Mouse (Mus musculus): ENCODE data around the gene Strn4.
A peak's percentile ranks its signal among the peaks of the same experiment; 100 is the strongest.

Gene Strn4

DNA sequence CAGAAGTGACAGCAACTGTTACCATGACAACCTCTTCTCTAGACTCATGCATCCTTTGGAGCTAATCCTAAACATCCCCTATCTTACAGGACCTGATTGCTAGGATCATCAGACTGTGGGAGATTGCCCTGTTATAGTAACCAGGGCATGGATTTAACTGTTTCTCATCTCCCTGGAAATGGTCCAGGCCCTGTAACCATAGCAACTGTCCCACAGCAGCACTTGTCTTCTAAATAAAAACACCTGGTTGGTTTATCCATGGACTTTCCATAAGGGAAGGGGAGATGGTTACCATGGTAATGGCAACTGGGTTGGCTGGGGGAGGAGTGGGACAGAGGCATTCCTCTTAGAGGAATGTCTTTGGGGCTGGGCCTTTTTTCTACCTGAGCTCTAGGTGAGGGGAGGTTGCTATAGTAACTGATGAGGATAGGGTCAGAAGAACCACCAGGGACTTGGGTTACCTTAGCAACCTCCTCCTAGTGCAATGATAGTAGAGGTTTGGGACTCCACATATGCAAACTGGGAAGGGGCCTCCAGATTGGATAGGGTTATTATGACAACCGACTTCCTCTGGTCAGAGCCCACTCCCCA lies at the start of gene Strn4:
Gene Strn4, plus strand, starts transcription at position 539 of the 591 bp plus-strand sequence.
- peak; percentile 19 to 23 for DNase-seq

DNA sequence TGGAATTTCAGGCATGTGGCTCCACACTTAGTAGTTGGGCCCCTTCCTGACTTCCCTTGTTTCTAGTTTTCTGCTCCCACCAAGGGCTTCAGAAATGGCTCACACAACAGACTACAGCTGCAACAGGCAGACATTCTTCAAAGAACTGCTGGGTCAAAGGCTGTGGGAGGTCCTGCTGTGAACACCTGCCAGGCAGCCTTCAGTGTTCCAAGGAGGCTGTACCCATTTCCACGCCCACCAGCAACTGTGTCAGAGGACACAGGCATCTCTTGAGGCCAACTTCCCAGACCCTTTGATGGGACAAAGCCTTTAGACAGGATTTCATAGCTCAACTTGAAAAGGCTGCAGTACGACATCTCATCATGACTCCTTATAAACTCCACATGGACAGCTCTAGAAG lies 49.2 kb upstream of the Strn4 start:
- DNase-seq, result no peak

DNA sequence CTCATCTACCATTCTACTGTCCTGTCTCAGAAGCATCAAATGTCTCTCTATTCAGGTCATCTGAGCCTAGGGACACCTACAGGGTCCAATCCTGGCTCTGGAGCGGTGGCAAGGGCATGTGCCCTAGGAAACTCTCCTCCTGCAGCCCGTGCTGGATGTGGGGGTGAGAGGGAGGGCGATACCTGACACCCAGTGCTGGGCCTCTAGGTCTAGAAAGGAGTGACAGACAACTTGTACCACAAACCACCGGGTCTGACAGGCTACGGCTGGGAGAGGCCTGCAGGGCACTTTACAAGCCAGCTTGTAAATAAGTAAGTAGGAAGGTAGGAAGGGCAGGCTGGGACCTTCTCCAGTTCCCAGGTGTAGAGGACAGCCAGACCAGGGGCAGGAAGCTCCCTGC lies 39.8 kb upstream of the Strn4 start:
- DNase-seq, result no peak

GRCm38 (mm10) chr7:16780076-16780475 lies 35.6 kb upstream of the Strn4 start:
- DNase-seq, result no peak

DNA sequence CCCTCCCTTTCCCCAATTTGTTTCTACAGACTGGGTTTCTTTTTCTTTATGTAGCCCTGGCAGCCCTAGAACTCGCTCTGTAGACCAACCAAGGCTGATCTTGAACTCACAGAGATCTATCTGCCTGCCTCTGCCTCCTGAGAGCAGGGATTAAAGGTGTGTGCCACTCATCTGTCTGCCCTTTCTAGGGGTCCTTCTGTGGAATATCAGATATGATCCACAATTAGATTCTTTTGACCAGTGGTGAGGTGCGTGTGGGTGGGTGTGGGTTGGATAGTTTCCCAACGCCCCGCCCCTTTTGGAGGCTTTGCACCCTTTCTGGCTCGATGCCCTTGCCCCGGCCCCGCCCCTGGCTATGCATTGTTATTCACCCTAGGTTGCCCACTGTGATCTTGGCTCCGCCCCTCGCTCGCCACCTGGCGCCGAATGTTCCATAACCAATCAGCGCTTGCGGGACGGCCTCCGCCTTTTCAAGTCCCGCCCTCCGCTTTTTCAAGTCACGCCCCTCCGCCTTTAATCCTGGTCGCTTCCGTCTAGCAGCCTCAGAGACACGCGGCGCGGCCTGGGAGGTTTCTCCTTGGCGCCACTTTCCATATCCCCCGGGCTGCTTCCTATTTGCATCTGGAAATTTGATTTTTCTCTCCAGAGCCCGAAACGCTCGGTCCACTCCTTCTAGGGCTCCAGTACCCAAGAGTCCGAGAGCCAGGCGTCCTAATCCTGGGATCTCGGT lies 34.7 kb upstream of the Strn4 start, which contains the start of gene Slc1a5:
Gene Slc1a5, plus strand, starts transcription at position 516 of the 730 bp plus-strand sequence.
- DNase-seq, result peak; percentile 95 to 97

DNA sequence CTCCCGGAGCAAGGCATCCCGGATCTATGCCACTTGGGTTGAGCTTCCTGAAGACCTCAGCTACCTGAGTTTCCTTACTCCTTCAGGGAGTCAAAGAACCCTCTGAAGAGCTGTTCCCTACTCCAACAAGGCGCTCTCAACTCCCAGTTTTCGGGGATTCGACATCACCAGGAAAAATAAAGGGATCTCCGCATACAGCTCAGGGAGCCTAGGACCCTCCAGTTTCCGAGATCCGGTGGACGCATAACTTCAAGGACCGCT lies 34.2 kb upstream of the Strn4 start:
- no peak for DNase-seq

- peak; percentile 58 to 62 for DNase-seq
These were observed 33.7 kb upstream of the Strn4 start for GRCm38 (mm10) chr7:16781816-16782554.

- peak; percentile 46 to 48 for DNase-seq
These were observed 33.0 kb upstream of the Strn4 start for GRCm38 (mm10) chr7:16782555-16783125.

DNA sequence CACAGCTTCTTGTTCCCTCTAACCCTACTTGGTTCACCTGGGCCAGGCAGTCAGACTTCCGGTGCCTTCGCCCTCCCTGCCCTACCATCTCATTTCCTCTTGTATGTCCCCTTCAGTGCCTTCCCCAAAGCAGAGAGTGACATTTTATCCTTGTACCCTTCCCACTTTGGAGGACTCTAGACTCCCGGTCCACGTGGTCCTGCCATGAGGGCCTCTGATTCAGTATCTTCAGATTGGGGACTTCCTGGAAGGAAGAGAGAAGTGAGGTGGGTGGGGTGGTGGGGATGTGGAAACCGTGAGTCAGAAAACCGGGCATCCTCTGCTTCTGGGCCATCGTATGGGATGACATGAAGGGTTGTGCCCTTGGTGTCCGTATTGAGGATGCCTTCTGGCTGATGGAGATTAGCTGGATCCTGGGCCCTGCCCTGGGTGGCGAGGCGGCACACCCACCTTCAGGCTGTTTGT lies 32.4 kb upstream of the Strn4 start:
- DNase-seq, result peak; percentile 52 to 54

DNA sequence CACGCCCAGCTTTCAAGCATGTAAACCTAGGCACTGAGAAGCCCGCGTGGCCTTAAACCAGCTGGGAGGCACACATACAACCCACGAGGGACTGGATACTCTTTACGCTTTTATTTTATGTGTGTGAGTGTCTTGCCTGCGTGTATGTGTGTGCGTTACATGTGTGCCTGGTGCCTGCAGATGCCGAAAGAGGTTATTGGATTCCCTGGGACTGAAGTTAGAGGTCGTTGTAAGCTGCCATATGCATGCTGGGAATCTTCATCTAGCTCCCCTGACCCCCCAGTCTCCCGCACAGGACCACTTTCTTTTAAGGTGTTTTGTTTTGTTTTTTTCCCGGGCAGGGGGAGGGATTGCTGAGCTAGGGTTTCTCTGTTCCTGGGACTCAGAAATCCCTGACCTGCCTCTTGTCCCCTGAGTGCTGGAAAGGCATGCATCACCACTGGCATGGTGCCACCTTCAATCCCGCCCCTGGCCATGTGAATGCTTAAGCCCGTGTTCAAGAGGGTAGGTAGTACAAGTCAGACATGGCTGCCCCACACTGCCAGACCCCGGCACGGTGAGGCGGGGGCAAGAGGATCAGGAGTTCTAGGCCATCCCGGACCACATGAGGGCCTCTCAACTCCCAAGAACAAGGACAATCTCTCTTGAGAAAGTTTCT lies 31.8 kb upstream of the Strn4 start:
- peak in 1 of 2 experiments; percentile 23 for DNase-seq

DNA sequence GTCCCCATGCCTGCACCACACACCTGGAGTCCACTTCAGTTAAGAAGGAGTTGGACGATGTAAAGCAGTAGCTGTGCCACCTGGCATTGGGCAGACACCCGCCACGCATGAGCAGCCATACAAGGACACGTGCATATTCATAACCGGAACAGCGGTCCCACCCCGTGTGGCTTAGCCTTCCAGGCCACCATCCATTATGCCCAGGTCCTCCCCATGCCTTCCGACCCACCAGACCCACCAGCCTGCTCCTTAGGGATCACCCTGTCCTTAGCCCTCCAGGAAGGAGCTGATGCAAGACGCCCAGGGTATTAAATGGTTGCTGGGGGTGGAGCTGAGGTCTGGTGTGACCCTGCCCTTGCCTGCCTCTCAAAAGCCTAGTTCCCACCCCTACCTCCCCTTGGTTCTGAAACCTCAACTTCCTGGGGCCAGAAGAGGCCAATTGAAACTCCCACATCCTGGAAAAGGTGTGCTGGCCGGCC lies 31.2 kb upstream of the Strn4 start:
- DNase-seq, result peak; percentile 65 to 71

GRCm38 (mm10) chr7:16785541-16786083 lies 30.1 kb upstream of the Strn4 start:
- no peak for DNase-seq

GRCm38 (mm10) chr7:16792316-16792715 lies 23.4 kb upstream of the Strn4 start:
- DNase-seq, result no peak

DNA sequence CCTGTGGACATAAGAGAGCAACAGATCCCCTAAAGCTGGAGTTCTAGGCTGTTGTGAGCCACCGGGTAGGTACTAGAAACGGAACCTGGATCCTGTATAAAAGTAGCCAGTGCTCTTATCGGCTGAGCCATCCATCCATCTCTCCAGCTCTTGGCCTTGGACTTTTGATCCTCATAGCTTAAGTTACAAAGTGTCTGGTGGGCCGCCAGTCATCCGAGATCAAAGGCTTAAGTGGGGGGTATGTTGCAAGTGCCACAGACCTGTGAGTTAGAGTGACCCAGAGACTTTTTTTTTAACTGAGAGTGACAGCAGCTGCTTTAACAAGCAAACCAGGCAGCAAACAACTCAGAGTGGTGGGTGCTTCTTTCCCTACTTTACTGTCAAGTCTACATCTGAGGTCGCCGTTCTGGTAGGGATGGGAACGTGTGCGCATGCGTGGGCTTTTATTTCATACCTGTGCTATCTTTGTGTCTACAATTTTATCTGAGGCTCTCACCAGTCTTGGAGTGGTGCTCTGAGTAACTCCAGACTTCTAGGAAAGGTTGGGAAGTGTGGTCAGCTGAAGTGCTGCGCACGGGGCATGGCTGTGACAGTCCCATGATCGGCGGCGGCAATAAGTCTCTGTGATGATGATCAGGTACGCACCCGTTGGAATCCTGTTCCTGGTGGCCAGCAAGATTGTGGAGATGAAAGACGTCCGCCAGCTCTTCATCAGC lies 22.5 kb upstream of the Strn4 start:
- DNase-seq, result no peak

GRCm38 (mm10) chr7:16794886-16795285 lies 20.8 kb upstream of the Strn4 start:
- no peak for DNase-seq

- DNase-seq, result peak; percentile 40
These were observed 11.2 kb upstream of the Strn4 start for GRCm38 (mm10) chr7:16804409-16805028.

- DNase-seq, result peak; percentile 33 to 41
These were observed 7.8 kb upstream of the Strn4 start for GRCm38 (mm10) chr7:16807936-16808335.

DNA sequence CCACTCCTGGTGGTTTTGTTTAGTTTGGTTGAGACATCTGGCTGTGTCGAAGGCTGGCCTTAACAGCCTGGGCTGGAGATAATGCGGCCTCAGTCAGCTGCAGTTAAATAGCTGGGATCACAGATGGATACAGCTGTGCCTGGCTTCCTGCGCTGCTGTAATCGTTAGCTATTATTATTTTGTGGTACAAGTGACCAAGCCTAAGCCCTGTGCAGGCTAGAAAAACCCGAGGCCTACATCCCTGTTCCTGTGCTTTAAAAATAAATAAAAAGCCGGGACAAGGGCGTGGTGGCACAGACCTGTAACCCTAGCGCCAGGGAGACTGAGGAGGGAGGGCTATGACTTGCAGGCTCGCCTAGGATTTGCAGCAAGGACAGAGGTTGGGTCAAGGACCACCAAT lies 7.0 kb upstream of the Strn4 start:
- no peak for DNase-seq

DNA sequence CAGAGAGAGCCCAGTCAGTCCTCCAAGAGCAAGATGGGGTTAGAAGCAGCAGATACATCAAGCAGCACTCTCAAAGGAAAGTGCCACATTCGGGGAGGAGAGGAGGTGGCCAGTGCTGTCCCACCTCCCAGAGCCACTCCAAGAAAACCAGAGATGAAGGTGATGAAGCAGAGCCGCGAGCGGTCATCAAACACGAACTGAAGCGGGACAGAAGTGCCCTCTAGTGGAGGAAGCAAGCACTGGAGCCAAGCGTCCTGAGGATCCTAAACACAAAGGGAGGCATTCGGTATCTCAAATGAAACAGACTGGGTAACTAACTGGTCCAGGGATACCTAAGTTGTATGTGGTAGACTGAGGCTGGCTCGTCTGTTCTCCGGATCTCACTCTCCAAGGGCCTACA lies 6.0 kb upstream of the Strn4 start:
- peak; percentile 53 to 54 for DNase-seq

GRCm38 (mm10) chr7:16810399-16810919 lies 5.2 kb upstream of the Strn4 start:
- DNase-seq, result no peak

All from B cell, adult 2 months (primary cell).